Mouse (Mus musculus): ENCODE measurements at regions not wholly inside any gene's neighbourhood (a gene's known extent, or its start where the extent isn't known, plus 50 kb on each side); places are given as distances from the start of the nearest gene placed in this dataset.
A peak's percentile ranks its signal among the peaks of the same experiment; 100 is the strongest.
"Not testable (repeated sequence)": the region's sequence is repeated elsewhere in the genome, so short reads cannot be mapped to it uniquely, and the experiment has no call there.

DNA sequence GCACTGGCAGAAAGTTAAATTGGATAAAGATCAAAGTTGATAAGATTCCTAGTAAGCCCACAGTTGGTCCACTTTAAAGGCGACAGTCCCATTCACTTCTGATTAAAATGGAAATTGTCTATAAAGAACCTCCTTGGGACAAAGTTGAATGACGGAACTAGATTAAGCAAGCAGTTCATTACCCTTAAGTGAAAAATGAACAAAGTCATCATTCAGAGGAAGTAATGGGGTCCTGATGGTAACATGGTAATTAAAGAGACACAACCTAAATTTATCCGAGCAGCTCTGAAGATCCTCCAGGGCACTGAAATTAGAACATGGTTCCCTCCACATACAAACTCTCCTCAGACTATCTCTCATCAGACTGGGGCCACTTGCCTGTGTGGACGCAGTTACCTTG is 116.4 kb upstream of the Nabp1 start:
- DNase-seq, result no peak

GRCm38 (mm10) chr1:51593621-51594441 is 115.6 kb upstream of the Nabp1 start:
- peak; percentile 42 for DNase-seq

DNA sequence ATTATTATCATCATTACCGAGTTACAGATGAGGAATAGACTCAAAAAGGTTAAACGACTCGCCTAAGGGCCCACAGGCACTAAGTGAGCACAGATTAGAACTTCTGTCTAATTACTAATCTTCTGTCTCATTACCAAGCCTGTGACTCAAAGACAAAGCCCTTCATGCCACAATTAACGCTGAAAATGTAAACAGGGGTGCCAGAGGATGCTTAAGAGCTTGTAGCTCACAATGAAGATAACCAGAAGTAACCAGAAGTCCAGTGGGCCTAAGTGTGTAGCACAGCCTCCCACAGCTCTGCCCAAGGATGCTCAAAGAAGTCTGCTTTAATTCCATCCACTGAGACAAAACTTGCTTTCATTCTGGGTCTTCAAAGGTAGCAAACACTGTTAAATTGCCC is 113.7 kb upstream of the Nabp1 start:
- no peak for DNase-seq

DNA sequence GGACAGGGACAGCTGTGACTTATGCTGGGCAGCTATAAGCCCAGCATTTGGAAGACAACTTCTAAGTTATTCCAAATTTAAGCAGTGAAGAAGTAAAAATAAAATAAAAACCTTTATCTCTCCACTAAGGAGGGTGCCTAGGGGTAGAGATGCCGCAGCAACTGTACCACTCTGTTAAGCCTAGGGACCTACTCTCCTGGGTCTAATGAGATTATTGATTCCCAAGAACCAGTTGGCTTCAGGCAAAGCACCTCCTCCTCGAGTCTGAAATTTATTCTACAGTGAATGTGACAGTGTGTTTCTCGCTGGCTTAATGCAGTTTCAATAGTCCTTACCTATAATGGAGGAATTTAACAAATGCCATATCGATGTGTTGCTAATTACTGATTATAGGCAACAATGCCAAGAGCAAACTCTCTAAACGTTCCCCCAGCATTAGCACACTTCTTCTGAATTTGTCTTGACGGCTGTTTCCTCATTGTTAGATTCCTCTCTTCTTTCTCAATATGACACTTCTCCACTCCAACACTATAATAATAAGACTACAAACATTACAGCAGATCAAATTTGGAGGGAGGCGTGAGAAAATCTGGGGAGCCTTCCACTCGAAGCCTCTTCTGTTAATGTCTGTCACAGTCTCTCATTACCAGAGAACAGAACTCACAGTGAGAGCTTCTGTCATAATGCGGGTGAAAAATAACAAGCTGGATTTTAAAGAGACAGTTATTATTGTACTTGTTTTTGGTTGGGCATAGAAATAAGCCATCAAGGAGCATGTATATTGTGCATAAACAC is 112.6 kb upstream of the Nabp1 start:
- no peak for DNase-seq

DNA sequence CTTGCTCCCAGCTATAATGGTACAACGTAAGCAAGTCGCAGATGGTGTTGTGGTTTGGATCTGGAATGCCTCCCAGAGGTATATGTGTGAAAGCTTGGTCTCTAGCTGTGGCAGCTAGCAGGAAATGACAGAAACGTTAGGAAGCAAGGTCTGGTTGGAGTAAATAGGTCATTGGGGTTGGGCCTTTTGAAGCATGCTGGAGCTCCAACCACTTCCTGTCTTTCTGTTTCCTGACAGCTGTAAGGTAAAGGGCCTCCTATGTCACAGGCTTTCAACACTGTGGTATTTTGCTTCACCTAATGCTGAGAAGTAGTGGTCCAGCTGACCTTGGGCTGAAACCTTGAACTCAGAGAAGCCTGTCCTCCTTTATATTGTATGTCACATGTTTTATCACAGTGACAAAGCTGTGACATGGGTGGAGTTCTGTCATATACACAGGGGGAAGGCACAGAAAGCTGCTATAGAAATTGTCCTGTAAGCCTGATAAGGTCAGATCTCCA is 106.8 kb upstream of the Nabp1 start:
- DNase-seq, result peak; percentile 63

GRCm38 (mm10) chr1:51583871-51584270 is 105.6 kb upstream of the Nabp1 start:
- no peak for DNase-seq

DNA sequence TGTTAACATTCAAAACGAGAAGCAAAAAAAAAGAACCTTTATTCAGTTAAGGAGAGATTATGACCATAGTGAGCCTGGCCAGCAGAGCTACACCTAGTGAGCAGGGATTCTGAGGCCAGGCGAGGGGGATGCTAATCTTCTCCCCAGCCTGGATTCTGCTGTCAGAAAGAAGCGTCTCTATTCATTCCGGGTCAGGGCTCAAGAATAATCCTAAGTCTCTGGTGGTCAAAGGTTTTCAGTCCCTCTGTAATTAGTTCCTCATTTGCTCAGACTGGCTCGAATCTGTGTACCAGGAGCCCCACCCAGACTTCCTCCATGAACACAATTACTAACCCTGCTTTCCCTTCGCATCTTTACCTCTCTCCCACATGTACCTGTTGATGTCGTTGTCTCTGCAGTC is 101.8 kb upstream of the Nabp1 start:
- no peak for DNase-seq

DNA sequence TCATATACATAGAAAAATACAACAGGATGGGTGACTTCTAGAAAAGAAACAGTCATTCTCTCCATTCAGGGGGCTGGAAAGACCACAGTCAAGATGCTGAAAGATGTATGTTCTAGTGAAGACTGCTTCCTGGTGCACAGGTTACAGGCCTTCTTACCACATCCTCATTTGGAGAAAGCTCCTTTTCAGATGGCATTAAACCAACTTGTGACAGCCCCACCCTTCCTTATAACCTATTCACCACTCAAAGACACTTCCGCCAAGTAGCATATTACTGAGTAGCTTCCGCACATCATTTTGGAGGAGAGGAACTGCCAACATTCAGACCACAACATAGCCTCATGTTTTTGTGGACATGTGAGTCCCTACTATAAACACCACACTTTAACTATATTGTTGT is 99.5 kb upstream of the Nabp1 start:
- DNase-seq, result no peak

DNA sequence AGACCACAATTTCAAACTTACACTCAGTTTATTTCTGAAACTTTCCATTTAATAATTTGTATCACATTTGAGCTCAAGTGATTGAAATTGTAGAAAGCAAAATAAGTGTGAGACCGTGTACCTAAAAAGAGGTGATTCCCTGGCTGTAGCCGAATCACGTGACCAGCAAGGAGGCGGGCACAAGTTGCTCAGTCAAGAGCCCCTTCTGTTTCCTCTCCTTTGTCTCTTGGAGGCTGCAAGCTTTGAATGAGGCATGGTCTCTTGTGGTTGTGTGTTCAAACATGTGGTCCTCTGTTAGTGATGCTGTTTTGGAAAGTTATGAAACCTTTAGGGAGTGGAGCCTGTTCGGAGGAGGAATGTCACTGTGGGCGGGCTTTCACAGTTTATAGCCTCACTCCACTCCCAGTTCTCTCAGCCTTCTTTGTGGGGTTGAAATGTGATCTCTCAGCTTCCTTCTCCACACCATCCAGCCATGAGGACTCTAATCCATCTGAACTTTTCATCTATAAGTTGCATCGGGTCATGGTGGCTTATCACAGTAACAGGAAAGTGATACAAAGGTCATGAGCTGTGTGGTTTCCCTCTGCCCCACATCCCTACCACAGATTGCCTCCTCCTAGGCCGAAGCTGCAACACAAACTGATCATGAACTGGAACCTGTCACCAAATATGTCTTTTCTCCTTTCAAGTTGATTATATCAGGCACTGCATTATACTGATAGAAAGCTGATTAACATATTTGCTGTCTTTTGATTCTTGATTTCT is 94.3 kb upstream of the Nabp1 start:
- DNase-seq, result no peak

GRCm38 (mm10) chr1:51569625-51570024 is 91.4 kb upstream of the Nabp1 start:
- no peak for DNase-seq

GRCm38 (mm10) chr1:51566170-51566649 is 88.0 kb upstream of the Nabp1 start:
- no peak for DNase-seq

DNA sequence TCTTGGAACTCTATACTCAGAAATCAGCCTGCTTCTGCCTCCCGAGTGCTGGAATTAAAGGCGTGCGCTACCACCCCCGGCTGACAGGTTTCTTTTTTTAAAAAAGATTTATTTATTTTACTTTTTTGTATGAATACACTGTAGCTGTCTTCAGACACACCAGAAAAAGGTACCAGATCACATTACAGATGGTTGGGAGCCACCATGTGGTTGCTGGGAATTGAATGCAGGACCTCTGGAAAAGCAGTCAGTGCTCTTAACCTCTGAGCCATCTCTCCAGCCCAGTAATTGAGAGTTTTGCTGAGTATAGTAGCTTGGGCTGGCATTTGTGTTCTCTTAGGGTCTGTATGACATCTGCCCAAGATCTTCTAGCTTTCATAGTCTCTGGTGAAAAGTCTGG is 78.4 kb upstream of the Nabp1 start:
- not testable (repeated sequence) for DNase-seq

DNA sequence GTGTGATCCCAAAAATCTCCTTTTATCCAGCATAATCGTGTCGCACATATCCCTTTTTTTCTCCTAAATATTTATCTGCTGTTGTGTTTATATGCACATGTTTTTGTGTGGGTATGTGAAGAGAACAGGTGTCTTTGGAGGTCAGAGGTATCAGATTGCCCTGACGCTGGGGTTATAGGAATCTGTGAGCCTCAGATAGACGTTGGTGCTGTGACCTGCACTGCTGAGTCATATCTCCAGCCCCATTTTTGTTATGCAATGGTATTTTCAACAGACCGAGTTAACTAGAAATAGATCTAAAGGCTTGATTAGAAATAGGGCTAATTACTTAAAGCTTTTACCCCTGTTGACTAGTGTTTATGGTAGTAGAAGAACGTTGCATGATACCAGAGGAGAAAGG is 75.5 kb upstream of the Nabp1 start:
- DNase-seq, result no peak

GRCm38 (mm10) chr1:51551624-51552023 is 73.4 kb upstream of the Nabp1 start:
- DNase-seq, result no peak

GRCm38 (mm10) chr1:51542801-51543200 is 64.6 kb upstream of the Nabp1 start:
- no peak for DNase-seq

GRCm38 (mm10) chr1:51539634-51540033 is 61.4 kb upstream of the Nabp1 start:
- peak; percentile 52 for DNase-seq

DNA sequence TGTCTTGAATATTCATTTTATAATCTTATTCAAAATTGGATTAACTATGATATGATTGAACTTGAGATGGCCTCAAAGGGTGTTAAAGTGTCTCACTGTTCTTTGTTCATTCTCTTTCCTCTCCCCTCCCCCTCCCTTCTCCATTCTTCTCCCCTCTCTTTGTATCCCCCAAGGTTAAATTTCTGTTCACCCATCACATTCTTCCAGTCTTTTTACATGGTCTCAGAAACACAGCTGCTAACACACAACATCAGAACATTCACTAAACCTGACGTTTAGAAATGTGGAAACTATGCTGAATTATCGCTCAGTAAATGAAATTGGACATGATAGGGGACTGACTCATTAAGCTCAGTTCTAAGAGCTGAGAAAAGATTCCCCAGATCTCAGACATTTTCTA is 60.6 kb upstream of the Nabp1 start:
- no peak for DNase-seq

DNA sequence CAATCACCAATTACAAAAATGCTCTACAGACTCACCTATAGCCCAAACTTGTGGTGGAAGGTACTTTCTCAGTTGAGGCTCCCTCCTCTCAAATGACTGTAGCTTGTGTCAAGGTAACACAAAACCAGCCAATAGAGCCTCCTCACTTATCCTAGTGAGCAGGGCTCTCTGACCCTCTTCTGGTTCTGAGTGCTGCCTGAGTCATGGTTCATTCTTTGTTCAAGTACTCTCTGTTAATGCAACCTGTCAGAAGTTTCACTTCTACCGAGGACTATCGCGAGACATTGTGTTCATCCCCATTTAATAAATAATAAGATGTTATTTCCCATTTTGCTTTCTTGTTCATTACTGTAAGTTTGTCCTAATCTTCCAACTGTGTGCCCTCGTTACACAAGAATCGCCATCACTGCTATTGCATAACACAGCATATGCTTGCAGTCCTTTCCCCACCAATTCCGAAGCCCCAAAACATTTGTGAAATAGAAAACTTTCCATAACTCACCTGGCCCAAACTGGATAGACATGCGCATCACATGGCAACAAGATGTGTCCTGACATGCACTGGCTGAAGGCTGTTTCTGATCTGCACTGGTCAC is 59.6 kb upstream of the Nabp1 start:
- no peak for DNase-seq

DNA sequence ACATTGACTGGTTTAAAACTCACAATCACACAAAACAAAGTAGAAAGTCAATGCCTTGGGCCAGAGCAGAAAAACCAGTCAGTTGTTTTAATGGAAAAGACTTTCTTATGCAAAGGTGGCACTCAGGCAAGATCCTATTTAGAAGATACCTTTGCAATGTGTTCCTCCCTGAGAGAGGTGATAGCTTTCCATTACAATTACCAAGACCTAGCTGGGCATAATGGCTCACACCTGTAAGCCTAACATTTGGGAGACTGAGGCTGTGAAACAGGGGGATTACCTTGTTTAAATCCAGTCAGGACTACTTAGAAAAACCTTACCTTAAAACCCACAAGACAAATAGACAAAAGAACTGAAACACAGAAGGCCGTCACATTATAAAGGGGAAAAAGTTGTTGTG is 57.9 kb upstream of the Nabp1 start:
- DNase-seq, result no peak

DNA sequence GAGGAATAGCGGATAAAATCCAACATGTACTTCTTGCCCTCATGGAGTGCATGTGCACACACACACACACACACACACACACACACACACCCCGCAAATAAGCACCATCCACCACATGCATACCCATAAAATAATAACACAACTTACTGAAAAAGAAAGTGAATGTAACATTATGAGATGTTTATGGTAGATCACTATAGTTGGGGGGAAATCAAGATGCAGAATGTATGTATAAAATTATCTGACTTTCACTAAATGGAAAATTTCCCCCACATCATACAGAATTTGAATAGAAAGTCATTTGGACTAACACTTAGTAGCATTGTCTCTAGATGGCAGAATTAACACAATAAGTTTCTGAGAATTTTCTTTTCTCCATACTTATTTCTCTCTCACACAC is 57.2 kb upstream of the Nabp1 start:
- no peak for DNase-seq

DNA sequence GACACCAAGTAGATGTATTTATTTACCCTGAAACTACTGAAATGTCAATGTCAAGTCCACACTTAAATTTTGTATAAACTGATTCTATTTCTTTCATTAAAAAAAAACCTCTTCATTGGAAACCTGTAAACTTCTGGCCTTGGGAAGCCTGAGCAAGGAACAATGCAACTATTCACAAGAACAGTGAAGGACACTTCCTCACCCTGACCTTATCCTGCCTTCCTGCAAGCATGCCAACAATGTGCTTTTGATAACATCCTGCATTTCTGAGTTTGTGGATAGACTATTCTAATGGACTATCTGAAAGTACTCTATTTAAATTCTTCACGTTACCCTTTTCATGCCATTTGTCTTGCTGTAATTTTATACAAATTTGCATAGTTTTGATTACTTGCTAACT is 53.1 kb upstream of the Nabp1 start:
- DNase-seq, result no peak

GRCm38 (mm10) chr1:51530191-51530926 is 52.1 kb upstream of the Nabp1 start:
- DNase-seq, result no peak

Measured in thymus, postnatal 4 days (tissue).